Mouse (Mus musculus): ENCODE measurements at regions not wholly inside any gene's neighbourhood (a gene's known extent, or its start where the extent isn't known, plus 50 kb on each side); places are given as distances from the start of the nearest gene placed in this dataset.

GRCm38 (mm10) chr1:121252056-121252455, 80.3 kb downstream of the Insig2 start:
- TF ChIP-seq CTCF (IDR thresholded peaks at IDR 0.05; ENCODE audit: control insufficient read depth, insufficient read depth, insufficient read length) (no peak), MAX (IDR thresholded peaks at IDR 0.05) (no peak)
